ENCODE assay signal across 7 mouse cellular contexts in the genomic region with DNA sequence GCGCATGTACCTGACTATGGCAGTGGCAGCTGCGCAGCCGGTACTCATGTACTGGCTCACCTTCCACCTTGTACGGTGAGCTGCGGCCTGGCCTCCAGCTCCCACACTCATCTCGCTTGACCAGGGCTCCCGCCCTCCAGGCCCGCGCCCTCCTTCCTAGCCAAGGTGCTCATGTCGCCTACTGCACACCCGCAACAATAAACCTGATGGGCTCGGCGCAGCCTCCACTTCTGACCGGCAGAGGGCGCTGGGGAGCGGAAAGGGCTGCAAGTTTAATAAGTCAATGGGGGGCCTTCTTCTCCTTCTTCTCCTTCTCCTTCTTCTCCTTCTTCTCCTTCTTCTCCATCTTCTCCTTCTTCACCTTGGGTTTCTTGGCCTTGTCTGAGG. TPM values are rescaled to one million over a fixed set of nuclear protein-coding genes. Genes with fewer than 3 reads are reported as not detected.
DNase-seq lines count a peak whose midpoint lies in the region; ATAC-seq and TF ChIP-seq lines count a peak whose summit lies in the region.

No protein-coding gene starts in this region.

- WGBS in intestine, embryonic 16.5 days = 22% methylated on average over 16 of the region's 16 CpGs
- 26% methylated on average over 16 of the region's 16 CpGs for WGBS in limb, embryonic 14.5 days
- 30% methylated on average over 16 of the region's 16 CpGs for WGBS in midbrain, postnatal 0 days

- H3K36me3 ChIP-seq in intestine, embryonic 16.5 days (ENCODE audit: control insufficient read depth, insufficient read depth, low read length) = 0 out of 2 replicates have a peak, but pooled peaks cover 6% of the 10 kb centered on the region
- H3K36me3 ChIP-seq in limb, embryonic 14.5 days (ENCODE audit: control insufficient read depth, insufficient read depth, low read length) = peaks cover 42% of the 10 kb centered on the region
- peaks cover 19% of the 10 kb centered on the region for H3K36me3 ChIP-seq in midbrain, postnatal 0 days (ENCODE audit: insufficient read depth, low read length)

- H3K9me3 ChIP-seq in intestine, embryonic 16.5 days (ENCODE audit: control insufficient read depth, low read length) = no peaks in the 10 kb centered on the region
- H3K9me3 ChIP-seq in limb, embryonic 14.5 days (ENCODE audit: control insufficient read depth, low read length) = no peaks in the 10 kb centered on the region
- H3K9me3 ChIP-seq in midbrain, postnatal 0 days (ENCODE audit: low read length) = no peaks in the 10 kb centered on the region

- peak; percentile 80 for DNase-seq in adrenal gland, adult 2 months
- peak; percentile 80 for DNase-seq in embryo, embryonic 10 days (ENCODE audit: low spot score)
- peak; percentile 70 to 80 for DNase-seq in gastrocnemius, postnatal 4 days (ENCODE audit: low spot score in 2 of 2)
- no peak for DNase-seq in limb, embryonic 14.5 days (ENCODE audit: low spot score)
- DNase-seq in midbrain, postnatal 0 days (ENCODE audit: low spot score) = peak; percentile 53
- DNase-seq in spleen, postnatal 14 days (ENCODE audit: low spot score in 2 of 2) = peak; percentile 64 to 81

- peaks cover 27% of the 10 kb centered on the region for H3K4me1 ChIP-seq in intestine, embryonic 16.5 days (ENCODE audit: control insufficient read depth, insufficient read depth, low read length)
- peaks cover 3% of the 10 kb centered on the region; the same call in 1 of the 2 replicates for H3K4me1 ChIP-seq in limb, embryonic 14.5 days (ENCODE audit: control insufficient read depth, insufficient read depth, low read length)
- no peaks in the 10 kb centered on the region for H3K4me1 ChIP-seq in midbrain, postnatal 0 days (ENCODE audit: insufficient read depth, low read length)

- TF ChIP-seq POLR2A in limb, embryonic 14.5 days (IDR thresholded peaks at IDR 0.05; ENCODE audit: borderline replicate concordance, extremely low read depth, insufficient read depth, insufficient read length) = 0 out of 2 replicates have a peak, but pooled peaks have one; percentile 16

- no peak for ATAC-seq in intestine, embryonic 16.5 days
- peak; percentile 19; the same call in 1 of the 2 replicates for ATAC-seq in limb, embryonic 14.5 days (ENCODE audit: low FRiP score, low read depth)
- no peak for ATAC-seq in midbrain, postnatal 0 days (ENCODE audit: low FRiP score)

- TF ChIP-seq CTCF in midbrain, postnatal 0 days (IDR thresholded peaks at IDR 0.05) = peak; percentile 89

- peak overlapping the region; percentile 57 for H3K4me3 ChIP-seq in intestine, embryonic 16.5 days (ENCODE audit: low read length)
- peak overlapping the region; percentile 19 for H3K4me3 ChIP-seq in limb, embryonic 14.5 days (replicated peaks; ENCODE audit: low read length)
- H3K4me3 ChIP-seq in midbrain, postnatal 0 days (ENCODE audit: low read depth, low read length) = no peak overlapping the region

- H3K9ac ChIP-seq in intestine, embryonic 16.5 days (ENCODE audit: low read depth, low read length) = peak overlapping the region; percentile 76
- H3K9ac ChIP-seq in limb, embryonic 14.5 days (ENCODE audit: low read depth, low read length, severe bottlenecking) = peak overlapping the region; percentile 32; the same call in 1 of the 2 replicates
- H3K9ac ChIP-seq in midbrain, postnatal 0 days (replicated peaks; ENCODE audit: low read length, poor library complexity, severe bottlenecking) = no peak overlapping the region

- H3K27ac ChIP-seq in intestine, embryonic 16.5 days (ENCODE audit: low read length) = peak overlapping the region; percentile 94
- no peak overlapping the region for H3K27ac ChIP-seq in limb, embryonic 14.5 days (replicated peaks; ENCODE audit: low read depth, low read length)
- no peak overlapping the region for H3K27ac ChIP-seq in midbrain, postnatal 0 days (ENCODE audit: low read depth, low read length)

- H3K4me2 ChIP-seq in intestine, embryonic 16.5 days (ENCODE audit: low read depth, low read length) = peak overlapping the region; percentile 55
- H3K4me2 ChIP-seq in limb, embryonic 14.5 days (replicated peaks; ENCODE audit: low read depth, low read length, severe bottlenecking) = peak overlapping the region; percentile 41
- H3K4me2 ChIP-seq in midbrain, postnatal 0 days (ENCODE audit: low read depth, low read length, poor library complexity, severe bottlenecking) = peak overlapping the region; percentile 32

- H3K27me3 ChIP-seq in intestine, embryonic 16.5 days (replicated peaks; ENCODE audit: control insufficient read depth, insufficient read depth, low read length) = no peaks in the 10 kb centered on the region
- no peaks in the 10 kb centered on the region for H3K27me3 ChIP-seq in limb, embryonic 14.5 days (ENCODE audit: control insufficient read depth, insufficient read depth, low read length)
- H3K27me3 ChIP-seq in midbrain, postnatal 0 days (ENCODE audit: insufficient read depth, low read length) = peaks cover 9% of the 10 kb centered on the region; the same call in 1 of the 2 replicates

RNA-seq across cellular contexts. Expression of gene 2200002D01Rik, which starts 1.0 kb away (rescaled TPM):
- total RNA-seq in adrenal gland, adult 2 months (2021) = 1 to 10 TPM; 2.3 to 4.2 TPM
- 2.5 TPM in 2 replicates for polyA plus RNA-seq in adrenal gland, adult 2 months (2012; rRNA removed)
- 1 to 10 TPM in 1 of 2 experiments, under 1 TPM in 1; 0.81 to 1.9 TPM for total RNA-seq in gastrocnemius, postnatal 4 days (2021)
- polyA plus RNA-seq in intestine, embryonic 16.5 days (2015; fragmentation: Nextera tagmentation; extraction: Ambion mirVana) = 261 and 264 TPM in 2 replicates
- polyA plus RNA-seq in limb, embryonic 14.5 days (2012; rRNA removed) = 0.32 and 0.92 TPM in 2 replicates
- polyA plus RNA-seq in limb, embryonic 14.5 days (2014; fragmentation: Nextera tagmentation; extraction: Ambion mirVana) = 1.2 and 3.0 TPM in 2 replicates
- total RNA-seq in midbrain, postnatal 0 days (2014; rRNA removed) = 0.52 TPM in 1 of 2 replicates, not detected in the other
- 1.2 and 2.0 TPM in 2 replicates for polyA plus RNA-seq in midbrain, postnatal 0 days (2015; fragmentation: Nextera tagmentation; extraction: Ambion mirVana)

RNA-seq across cellular contexts. Expression of gene Yif1b, which starts 9.2 kb away (rescaled TPM):
- 10 to 100 TPM; 55.2 to 64.5 TPM for total RNA-seq in adrenal gland, adult 2 months (2021)
- 162 and 191 TPM in 2 replicates for polyA plus RNA-seq in adrenal gland, adult 2 months (2012; rRNA removed)
- total RNA-seq in gastrocnemius, postnatal 4 days (2021) = 10 to 100 TPM; 57.3 to 58.5 TPM
- polyA plus RNA-seq in intestine, embryonic 16.5 days (2015; fragmentation: Nextera tagmentation; extraction: Ambion mirVana) = 83.1 and 83.7 TPM in 2 replicates
- polyA plus RNA-seq in limb, embryonic 14.5 days (2012; rRNA removed) = 107 and 150 TPM in 2 replicates
- polyA plus RNA-seq in limb, embryonic 14.5 days (2014; fragmentation: Nextera tagmentation; extraction: Ambion mirVana) = 130 and 139 TPM in 2 replicates
- 121 and 127 TPM in 2 replicates for total RNA-seq in midbrain, postnatal 0 days (2014; rRNA removed)
- 122 and 140 TPM in 2 replicates for polyA plus RNA-seq in midbrain, postnatal 0 days (2015; fragmentation: Nextera tagmentation; extraction: Ambion mirVana)

RNA-seq across cellular contexts. Expression of gene Kcnk6, which starts 15.0 kb away (rescaled TPM):
- total RNA-seq in adrenal gland, adult 2 months (2021) = 1 to 10 TPM; 1.5 to 1.7 TPM
- polyA plus RNA-seq in adrenal gland, adult 2 months (2012; rRNA removed) = 12.2 and 13.5 TPM in 2 replicates
- total RNA-seq in gastrocnemius, postnatal 4 days (2021) = 1 to 10 TPM; 4.7 to 5.9 TPM
- 2.5 TPM in 2 replicates for polyA plus RNA-seq in intestine, embryonic 16.5 days (2015; fragmentation: Nextera tagmentation; extraction: Ambion mirVana)
- 11.4 and 19.2 TPM in 2 replicates for polyA plus RNA-seq in limb, embryonic 14.5 days (2012; rRNA removed)
- 1.6 and 2.2 TPM in 2 replicates for polyA plus RNA-seq in limb, embryonic 14.5 days (2014; fragmentation: Nextera tagmentation; extraction: Ambion mirVana)
- 1.7 and 1.8 TPM in 2 replicates for total RNA-seq in midbrain, postnatal 0 days (2014; rRNA removed)
- polyA plus RNA-seq in midbrain, postnatal 0 days (2015; fragmentation: Nextera tagmentation; extraction: Ambion mirVana) = 2.2 and 2.4 TPM in 2 replicates

RNA-seq across cellular contexts. Expression of gene Catsperg1, which starts 33.5 kb away (rescaled TPM):
- total RNA-seq in adrenal gland, adult 2 months (2021) = under 1 TPM; 0.52 to 0.73 TPM
- 0.84 and 1.2 TPM in 2 replicates for polyA plus RNA-seq in adrenal gland, adult 2 months (2012; rRNA removed)
- total RNA-seq in gastrocnemius, postnatal 4 days (2021) = 1 to 10 TPM in 1 of 2 experiments, under 1 TPM in 1; 0.41 to 1.6 TPM
- polyA plus RNA-seq in intestine, embryonic 16.5 days (2015; fragmentation: Nextera tagmentation; extraction: Ambion mirVana) = 0.42 and 0.92 TPM in 2 replicates
- polyA plus RNA-seq in limb, embryonic 14.5 days (2012; rRNA removed) = 3.1 and 3.4 TPM in 2 replicates
- 0.84 and 0.87 TPM in 2 replicates for polyA plus RNA-seq in limb, embryonic 14.5 days (2014; fragmentation: Nextera tagmentation; extraction: Ambion mirVana)
- 3.2 and 4.3 TPM in 2 replicates for total RNA-seq in midbrain, postnatal 0 days (2014; rRNA removed)
- polyA plus RNA-seq in midbrain, postnatal 0 days (2015; fragmentation: Nextera tagmentation; extraction: Ambion mirVana) = 2.9 and 3.7 TPM in 2 replicates

RNA-seq across cellular contexts. Expression of gene Spint2, which starts 34.4 kb away (rescaled TPM):
- total RNA-seq in adrenal gland, adult 2 months (2021) = 10 to 100 TPM; 44.3 to 53.9 TPM
- 61.1 and 90.2 TPM in 2 replicates for polyA plus RNA-seq in adrenal gland, adult 2 months (2012; rRNA removed)
- 1 to 10 TPM; 7.3 to 9.6 TPM for total RNA-seq in gastrocnemius, postnatal 4 days (2021)
- 626 and 672 TPM in 2 replicates for polyA plus RNA-seq in intestine, embryonic 16.5 days (2015; fragmentation: Nextera tagmentation; extraction: Ambion mirVana)
- 88.7 and 95.3 TPM in 2 replicates for polyA plus RNA-seq in limb, embryonic 14.5 days (2012; rRNA removed)
- 149 and 160 TPM in 2 replicates for polyA plus RNA-seq in limb, embryonic 14.5 days (2014; fragmentation: Nextera tagmentation; extraction: Ambion mirVana)
- total RNA-seq in midbrain, postnatal 0 days (2014; rRNA removed) = 46.6 and 47.7 TPM in 2 replicates
- polyA plus RNA-seq in midbrain, postnatal 0 days (2015; fragmentation: Nextera tagmentation; extraction: Ambion mirVana) = 148 and 153 TPM in 2 replicates

Comparison
In these comparisons a context has a peak if more than half of its experiments do, and no peak if none do; other contexts are left out.
1. RNA of gene 2200002D01Rik, which starts 1.0 kb away (polyA plus RNA-seq): 261 to 264 TPM in intestine, embryonic 16.5 days; 0.32 to 3.0 TPM in limb, embryonic 14.5 days, 2.5 TPM in adrenal gland, adult 2 months and 1.2 to 2.0 TPM in midbrain, postnatal 0 days; every median in the first group is over 10 times any median in the second.
2. Peak in every context shown above with its lines, with median percentiles within 50 percentile points of each other: H3K4me2 ChIP-seq.